Mouse (Mus musculus) heart, adult 9 months (tissue): Measurements from ENCODE around the gene Grm4.
A peak's percentile ranks its signal among the peaks of the same experiment; 100 is the strongest.

Experiments
- DNase-seq, 2 experiments: peaks; one replicate each; pipeline ENCODE4 v3.0.0; 2022; ENCODE audit warnings: low spot score in 2 of 2

The Grm4 gene

DNA sequence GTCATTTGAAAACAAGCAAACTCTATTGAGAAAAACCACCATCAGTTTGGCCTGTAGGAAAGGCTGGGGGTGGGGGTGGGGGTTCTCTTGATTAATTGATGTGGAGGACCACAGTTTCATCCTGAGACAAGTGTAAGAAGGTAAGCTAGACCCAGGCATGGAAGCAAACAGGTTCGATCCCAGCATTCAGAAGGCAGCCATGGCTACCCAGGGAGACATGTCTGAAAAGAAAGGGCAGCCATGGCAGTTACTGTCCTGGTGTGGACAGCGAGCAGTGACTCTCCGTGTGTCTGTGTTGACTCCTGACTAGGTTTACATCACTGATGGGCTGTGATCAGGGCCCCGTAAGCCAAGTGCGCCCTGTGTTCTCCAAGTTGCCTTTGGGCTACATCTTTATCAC is at the start of gene Grm4:
Grm4 (minus strand) TSS at position 101 of the 400 bp plus-strand sequence.
- DNase-seq, result no peak

DNA sequence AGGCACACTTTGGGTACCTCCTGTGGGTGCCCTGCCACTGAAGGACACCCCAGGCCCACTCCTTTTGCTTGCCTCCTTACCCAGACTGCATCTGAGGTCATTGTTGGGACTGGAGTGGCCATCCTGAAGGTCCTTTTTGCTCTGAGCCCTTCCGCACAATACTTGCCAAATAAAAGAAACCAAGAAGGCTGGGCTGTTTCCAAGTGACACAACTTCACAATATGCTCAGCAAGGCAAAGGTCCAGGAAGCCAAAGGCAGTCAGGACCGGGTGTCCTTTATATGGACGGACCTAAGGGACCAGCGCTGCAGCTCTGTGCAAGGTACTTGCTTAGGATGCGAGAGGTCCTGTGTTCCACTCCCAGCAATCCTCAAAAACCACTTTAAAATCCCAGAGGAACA is 47.0 kb upstream of the Grm4 start:
- no peak for DNase-seq

DNA sequence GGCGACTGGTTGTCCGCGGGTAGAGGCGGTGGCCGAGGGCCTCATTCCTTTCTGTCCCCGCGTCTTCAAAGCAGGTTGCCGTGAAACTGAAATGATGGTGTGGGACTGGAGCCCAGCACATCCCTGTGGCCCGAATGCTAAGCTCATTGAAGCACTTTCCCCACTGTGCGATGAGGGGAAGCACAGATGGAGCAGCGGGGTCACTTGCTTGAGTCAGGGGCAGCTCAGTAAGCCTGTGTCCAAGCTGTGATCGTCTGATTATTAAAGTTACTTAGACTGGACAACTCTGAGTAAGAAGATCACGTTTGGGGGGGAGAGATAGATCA is 44.7 kb upstream of the Grm4 start:
- DNase-seq, result no peak

DNA sequence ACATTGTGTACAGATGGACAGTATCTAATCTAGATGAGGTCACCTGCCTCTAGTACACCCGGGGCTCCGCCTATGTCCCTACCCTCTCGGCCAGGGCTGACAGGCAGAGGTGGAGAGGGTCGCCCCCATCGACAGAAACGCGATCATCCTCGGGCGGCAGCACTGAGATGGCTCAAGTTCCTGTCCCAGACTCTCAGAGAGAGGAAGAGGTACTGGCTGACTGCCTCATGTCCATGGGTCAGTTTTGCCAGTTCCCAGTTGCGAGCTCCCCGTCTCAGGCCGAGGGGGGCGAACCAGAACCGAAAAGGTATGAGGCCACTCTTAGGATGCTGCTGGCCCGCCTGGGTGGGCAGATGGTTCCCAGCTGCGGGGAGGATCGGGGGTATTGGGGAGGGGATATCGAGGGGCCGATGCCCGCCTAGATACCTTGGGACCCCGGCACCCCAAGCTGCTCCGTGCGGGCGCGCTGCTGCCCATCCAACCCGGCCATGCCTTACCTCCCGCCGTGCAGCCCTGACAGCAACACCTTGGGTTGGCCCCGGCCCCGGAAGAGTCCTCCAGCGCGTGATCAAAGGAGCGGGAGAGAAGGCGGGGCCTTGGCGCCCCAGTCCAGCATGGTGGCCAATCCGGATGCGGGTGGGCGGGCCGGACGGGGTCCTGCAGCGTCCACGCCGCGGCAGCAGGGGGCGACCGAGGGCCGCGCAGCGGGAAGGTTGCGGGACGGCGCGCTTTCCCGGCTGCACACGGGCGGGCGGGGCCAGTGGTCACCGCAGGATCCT is 44.1 kb upstream of the Grm4 start, which contains the start of gene AI413582:
AI413582 (minus strand) TSS at position 594 of the 779 bp plus-strand sequence.
- DNase-seq, result peak; percentile 95 to 96

DNA sequence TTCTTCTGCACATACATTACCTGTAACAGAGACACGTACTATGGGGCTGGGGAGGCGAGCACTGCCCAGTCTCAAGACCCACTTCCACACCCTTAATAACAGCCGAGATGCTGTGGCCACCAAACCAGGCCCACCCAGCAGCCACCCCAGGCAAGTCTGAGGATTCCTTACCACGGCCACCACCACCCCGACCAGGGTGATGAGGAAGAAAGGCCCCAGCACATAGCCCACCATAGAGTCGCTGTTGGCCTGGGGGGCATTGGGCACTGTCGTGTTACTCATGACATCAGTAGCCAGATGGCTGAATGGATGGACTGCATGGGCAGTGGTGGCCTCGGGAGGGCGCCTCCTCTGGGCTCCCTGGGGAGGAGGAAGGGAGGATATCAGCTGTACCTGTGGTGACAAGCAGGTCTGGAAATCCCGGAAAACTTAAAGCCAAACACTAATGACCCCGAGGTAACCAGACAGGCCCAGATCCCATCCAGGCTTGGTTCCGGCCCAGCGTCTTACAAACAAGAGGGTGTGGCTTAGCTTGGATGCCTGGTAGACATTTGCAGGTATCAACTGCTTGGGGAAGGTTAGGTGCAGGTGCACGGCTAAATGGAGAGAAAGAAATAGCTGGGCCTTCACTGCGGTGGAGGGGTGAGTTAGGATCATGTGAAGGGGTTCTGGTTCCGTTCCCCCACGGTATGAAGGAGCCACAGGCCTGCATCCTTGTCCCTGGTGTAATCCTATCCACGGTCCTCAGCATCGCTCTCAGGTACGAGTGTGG is 43.4 kb upstream of the Grm4 start:
- DNase-seq, result no peak

DNA sequence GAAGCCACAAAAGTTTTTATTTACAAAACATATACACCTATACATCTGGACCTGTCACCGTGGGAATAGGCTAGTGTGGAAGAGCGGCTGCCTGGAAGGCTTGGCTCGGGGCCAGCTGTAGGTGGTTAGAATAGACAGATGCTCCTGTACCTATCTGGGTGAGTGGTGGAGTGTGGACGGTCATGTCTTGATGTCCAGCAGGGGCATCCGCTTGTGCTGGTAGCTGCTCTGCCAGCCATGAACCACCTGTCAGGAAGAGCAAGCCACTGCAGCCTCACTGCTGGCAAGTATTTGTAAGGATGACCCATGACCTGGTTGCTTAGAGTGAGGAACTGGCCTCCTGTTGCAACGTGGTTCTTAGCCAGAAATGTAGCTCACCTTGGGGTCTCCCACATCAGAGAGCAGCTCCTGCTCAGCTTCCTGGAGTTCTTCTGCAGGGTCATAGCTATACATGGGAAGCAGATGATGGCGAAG is 42.6 kb upstream of the Grm4 start:
- DNase-seq, result no peak

DNA sequence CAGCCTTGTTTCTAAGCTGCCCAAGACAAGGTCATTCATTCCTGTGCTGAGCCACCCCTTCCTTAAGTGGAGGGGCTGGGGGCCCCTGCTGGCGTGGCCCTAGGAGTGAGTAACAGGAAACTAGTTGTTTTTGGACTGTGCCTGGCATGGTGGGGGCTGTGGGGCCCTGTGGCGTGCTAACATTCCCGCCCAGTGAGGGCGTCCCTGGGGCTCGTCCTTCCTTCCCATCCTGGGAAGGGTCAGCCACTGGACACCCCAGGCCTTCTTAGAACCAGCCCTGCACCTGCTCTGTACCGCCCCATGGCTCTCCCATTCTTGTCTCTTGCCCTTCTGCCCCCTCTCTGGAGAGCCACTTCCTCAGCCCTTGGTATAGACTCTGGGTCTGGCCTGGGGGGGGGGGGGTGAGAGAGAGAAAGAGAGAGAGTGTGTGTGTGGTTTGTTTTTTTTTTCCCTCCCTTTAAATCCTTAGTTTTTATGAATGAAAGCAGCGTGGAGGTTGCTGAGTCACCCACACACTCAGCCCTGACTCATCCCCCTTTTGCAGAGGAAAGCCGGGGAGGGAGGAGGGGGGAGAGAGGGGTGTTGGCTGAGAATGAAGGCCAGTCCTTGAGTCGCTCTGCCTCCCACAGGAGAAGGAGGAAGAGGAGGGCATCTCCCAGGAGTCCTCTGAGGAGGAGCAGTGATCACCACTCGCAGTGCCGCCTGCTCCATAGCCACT is 40.8 kb upstream of the Grm4 start:
- DNase-seq, result no peak

DNA sequence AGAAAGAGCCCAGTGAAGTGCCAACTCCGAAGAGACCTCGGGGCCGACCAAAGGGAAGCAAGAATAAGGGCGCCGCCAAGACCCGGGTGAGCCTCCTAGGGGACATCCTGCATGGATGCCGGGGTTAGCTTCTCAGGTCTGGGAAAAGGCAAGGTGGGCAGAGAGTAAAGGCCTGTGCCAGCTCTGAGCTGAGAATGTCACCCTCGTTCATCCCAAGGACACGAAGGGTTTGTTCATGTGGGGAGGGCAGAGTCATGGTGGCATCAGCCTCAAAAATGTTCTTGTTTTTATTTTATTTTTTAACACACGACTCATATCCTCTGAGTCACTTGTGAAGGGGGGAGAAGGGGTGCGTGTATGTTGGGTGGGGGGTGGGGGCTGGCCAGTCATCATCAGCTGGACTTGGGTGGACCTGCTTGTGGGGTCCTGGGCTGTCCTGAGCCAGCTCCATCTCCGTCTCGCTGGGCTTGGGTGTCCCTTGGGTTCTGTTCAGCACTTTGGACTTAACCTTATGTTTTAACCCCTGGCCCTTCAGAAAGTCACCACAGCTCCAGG is 39.8 kb upstream of the Grm4 start:
- DNase-seq, result no peak

DNA sequence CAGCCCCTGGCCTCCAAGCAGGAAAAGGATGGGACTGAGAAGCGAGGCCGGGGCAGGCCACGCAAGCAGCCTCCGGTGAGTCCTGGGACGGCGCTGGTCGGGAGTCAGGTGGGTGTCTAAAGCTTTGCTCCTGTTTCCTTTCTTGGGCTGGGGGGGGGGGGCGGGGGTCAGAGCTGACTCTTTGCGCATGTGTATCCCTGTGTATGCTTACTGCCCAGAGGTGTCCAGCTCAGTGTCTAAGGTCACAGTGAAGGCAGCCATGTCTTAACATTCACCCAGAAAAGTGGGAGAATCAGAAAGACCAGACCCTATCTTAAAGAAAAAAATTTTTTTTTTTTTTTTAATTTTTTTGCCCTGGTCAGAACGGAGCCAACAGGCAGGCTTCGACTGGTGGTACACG is 38.4 kb upstream of the Grm4 start:
- DNase-seq, result no peak

DNA sequence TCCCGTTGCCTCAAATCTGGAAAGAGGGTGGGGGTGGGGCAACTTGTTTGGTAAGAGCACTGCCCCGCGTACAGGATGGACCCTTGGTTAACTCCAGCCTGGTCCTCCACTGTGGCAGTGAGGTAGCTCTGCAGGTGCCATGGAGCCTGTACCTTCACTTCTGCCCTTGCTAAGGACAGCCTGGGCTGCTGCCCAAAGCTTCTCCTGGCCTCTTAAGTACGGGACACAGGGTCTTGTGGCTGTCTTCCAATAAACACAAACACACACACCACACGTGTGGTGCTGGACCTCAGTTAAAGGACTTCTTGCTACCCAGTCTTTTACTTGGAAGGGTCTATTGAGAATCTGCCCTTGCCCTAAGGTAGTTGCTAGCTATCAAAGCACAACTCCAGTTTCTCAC is 37.6 kb upstream of the Grm4 start:
- DNase-seq, result no peak

DNA sequence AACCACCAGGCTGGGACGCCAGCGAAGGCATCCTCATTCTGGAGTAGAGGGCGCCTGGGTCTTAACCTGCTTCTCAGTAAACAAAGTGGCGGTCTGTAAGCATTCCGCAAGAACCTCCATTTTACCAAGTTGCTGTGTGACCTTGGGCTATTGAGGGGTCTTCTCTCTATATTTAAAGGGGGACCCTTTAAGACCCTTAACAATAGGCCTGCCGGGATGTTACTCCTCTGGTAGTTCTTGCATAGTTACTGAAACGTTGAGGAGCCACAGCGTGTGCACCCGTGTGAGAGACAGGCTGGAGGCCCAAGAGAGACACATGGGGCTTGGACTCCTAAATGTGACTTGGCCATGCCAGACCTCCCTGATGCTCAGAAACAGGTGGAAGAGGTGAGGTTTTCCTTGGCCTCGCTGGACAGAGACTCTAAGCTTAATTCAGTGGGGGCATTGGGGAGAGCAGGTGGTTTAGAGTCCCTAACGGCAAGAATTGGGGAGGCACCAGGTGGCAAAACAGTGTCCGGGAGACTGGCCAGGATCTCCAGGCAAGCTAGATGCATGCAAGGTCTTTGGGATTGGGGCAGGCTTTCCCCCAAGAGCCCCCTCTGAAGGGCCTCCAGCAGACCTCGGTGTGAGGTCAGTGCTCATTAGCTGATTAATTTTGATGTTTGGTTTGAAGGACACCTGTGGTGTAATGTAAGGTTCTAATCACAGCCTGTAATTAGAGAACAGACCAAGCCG is 36.9 kb upstream of the Grm4 start:
- no peak for DNase-seq

DNA sequence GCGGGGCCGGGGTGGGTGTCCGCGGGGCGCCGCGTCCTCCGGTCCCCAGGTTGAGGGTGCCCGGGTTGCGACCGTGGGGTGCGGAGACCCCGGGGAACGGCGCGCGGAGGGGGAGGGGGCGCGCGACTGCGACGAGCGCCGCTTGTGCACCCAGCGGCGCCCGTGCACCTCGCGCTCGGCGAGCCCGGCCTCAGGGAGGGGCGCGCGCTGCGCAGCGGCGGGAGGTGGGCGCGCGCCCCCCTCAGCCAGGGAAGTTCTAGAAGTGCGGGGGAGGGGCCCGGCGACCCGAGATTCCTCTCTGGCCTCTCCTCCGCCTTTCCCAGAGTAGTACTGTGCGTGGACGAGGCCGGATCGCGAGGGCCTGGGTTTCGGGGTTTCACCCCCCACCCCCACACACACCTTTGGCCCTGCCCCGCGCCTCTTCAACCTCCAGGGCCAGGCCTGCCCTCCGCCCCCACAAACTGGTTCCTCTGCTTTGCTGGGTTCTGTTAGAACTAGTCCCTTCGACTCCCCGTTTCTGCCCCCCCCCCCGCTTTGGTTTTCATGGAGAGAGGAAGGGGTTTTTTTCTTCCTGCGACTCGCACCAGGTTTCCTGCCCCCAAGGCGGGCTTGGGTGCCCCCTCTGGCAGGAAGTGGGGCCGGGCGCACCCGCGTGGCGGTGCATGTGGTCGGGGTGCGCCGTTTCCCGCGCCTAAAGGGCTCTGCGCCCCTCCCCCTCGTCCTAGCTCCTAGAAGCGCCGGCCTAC is 36.2 kb upstream of the Grm4 start:
- DNase-seq, result no peak

DNA sequence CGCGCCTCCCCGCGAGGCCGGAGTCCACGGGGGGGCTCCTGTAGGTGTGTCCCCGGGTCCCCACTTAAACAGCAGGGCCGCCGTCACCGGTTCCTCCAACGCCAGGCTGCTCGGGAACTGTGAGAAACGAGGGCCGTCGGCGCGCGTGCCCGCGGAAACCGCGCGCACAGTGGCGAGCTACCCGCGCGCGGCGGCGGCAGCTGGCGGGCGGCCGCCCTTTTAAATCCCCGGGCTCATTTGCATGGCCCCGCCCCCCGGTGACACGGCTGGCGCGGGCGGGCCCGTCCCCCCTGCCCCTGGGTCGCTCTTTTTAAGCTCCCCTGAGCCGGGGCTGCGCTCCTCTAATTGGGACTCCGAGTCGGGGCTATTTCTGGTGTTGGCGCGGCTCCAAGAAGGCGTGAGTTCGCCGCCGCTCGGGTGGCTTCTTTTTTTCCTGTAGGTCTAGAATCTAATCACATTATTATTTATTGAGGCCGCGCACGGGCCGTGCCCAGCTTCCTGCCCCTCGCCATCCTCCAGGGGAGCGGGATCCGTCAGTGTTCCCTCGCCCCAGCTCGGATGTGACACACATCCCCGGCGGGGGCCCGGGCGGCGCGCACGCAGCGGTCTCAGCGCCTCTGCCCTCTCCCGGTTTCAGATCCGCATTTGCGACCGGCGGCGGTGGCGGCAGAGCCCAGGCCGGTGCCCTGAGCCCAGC is 35.3 kb upstream of the Grm4 start, which contains the start of gene Hmga1:
Hmga1 (plus strand) TSS at position 183 of the 697 bp plus-strand sequence.
- DNase-seq, result peak; percentile 84 to 85

DNA sequence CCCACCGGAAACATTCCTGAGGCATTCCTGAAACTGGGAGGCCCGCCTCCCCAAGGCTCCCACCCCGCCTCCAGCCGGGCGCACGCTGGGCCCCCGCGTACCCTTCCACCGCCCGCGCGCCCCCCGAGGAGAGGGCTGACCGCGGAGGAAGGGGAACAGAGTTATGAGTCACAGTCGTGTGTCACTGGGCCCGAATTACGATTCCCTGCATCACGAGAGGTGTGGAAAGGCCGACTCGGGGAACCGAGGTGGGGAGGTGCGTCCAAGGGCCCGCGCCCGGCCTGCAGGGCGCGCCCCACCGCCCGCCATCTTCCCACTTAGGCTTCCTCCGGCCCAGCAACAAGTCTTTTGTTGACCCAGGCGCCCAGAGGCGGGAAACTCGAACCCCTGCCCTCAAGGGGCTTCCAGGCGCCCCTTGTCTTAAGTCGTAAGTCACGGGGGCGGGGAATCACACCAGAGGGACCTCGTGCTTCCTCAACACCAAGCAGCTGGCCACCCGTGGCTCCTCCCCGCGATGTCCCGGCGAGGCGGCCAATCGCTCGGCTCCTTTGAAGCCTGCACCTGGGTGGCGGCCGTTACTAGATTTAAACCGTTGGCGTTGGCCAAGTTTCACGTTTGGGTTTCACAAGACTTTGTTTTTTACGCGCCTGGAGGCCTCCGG is 34.4 kb upstream of the Grm4 start:
- DNase-seq, result peak; percentile 60 to 67

DNA sequence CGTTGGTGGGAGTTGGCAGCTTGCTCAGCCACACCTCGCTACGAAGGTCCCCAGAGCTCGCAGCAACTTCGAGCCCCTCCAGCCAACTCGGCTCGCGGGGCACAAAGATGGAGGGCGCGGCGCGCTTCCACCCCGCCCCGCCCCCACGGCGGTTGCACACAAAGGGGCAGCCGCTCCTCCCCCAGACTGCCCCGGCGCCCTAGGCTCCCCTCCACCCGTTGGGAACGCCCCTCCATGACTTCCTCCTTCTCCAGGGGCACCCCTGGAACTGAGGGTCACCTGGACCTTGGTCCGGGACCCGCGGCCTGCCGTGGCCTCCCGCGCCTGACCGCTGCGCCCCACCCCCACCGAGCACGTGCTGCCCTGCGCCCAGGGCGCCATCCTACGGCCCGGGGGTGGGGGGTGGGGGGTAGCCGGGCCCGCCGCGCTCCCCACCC is 33.9 kb upstream of the Grm4 start:
- no peak for DNase-seq

DNA sequence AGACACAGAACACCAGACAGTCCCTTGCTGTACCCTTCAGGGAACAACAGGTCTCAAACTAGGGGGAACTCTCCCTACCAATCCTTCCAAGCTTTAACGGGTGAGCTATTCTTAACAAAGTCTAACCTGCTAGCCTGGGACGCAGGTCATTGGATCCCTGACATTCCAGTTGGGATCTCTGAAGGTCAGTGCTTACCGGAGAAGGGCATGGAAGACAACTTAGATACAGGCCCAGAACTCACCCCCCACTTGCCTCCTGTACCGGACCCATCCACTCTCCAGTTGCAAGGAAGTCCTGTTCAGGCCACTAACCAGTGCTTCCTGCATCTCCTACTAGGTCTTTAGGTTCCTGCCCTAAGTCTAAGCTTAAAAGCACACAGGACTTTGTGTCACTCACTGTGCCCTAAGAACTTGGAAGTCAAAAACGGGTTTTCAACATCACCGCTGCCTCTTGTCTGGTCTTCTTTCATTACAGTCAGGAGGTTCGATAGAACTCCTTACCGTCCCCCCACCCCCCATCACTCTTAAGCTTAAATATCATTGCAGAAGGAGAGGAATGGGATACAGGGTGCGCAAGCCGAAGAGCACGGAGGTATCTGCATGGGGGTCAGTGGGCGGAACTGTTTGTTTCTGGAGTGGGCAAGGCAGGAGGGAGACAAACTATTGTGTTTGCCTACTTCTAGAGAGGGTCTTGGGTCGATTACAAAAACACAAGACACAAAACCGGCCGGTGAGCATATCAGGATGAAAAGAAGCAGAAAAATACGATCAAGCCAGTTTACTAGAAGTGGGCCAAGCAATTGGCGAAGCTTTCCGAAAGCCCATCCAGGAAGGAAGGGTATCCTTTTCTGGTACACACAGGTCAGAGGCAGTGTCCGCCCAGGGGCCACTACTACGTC is 33.1 kb upstream of the Grm4 start:
- no peak for DNase-seq

DNA sequence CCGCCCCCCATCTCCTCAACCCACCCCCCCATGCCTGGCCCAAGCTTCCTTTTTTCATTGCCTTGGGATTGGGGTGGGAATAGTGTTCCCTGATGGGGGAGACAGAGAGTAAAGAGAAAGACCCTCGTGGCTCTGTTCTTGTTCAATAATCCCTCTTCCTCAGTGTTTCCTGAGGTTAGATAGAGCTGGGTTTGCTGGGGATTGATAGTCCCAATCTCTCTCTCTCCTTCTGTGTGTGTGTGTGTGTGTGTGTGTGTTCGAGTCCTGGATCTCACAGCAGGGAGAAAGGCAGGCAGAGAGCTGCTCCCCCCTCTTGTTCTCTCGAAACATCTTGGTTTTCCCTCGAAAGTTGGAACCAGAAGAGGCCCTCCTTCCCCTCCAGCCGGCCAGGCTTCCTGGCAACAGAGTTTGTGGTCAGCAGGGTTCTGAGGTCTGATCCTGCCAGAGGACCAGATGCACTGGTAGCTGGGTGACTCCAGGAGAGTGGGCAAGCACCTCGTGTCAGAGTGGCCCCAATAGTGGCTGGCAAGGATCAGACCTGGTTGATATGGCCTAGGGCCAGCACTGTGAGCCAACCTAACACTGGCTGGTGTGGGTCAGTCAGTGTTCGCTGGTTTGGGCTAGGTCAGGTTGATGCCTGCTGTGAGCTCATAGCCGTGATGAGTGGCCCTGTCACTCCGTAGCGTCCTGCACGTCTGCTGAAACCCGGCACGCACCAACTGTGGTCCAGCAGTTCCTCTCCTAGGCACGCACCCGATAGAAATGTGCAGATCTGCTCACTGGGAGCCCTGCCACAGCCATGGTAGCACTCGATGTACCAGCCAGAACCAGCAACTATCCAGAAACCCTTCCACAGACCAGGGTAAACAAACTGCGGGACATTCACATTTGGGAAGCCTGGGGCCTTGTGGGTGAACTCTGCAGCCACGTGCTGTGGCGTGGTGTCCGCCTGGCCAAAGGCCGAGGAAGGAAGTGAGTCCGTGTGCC is 31.3 kb upstream of the Grm4 start:
- no peak for DNase-seq
